Mouse (Mus musculus): Measurements from ENCODE around the gene Hectd1. TPM values are rescaled to one million over a fixed set of nuclear protein-coding genes. Genes with fewer than 3 reads are reported as not detected.
A peak's percentile ranks its signal among the peaks of the same experiment; 100 is the strongest.

Gene Hectd1
- 87.4 and 132 TPM in 2 replicates for total RNA-seq (2014; fragmentation: Nextera tagmentation)
- 186 and 187 TPM in 2 replicates for total RNA-seq (2017)

- peak; percentile 84 for ATAC-seq (replicated peaks; ENCODE audit: low FRiP score, low TSS enrichment, poor library complexity, severe bottlenecking)
Observed at GRCm38 (mm10) chr12:51829290-51830076, at the start of gene Hectd1. Hectd1 (minus strand) TSS chr12:51829536.

GRCm38 (mm10) chr12:51871446-51872144 lies 42.3 kb upstream of the Hectd1 start:
- ATAC-seq (replicated peaks; ENCODE audit: low FRiP score, low TSS enrichment, poor library complexity, severe bottlenecking), result peak; percentile 69

DNA sequence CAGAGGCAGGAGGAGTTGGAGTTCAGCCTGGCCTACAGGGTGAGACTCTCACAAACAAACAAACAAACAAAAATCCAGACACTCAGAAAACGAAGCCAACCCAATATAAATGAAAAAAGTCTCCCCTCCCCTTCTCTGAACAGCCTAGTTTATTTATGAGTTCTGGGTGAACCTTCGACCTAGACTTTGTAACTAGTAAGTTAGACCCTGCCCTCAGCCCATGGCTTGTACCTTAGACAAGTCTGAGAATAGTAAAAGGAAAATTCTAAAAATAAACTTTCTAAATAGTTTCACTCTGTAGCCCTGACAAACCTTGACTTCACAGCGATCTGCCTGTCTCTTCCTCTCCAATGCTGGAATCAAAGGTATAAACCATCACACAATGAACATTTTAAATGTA lies 40.2 kb upstream of the Hectd1 start:
- ATAC-seq (replicated peaks; ENCODE audit: low FRiP score, low TSS enrichment, poor library complexity, severe bottlenecking), result no peak

DNA sequence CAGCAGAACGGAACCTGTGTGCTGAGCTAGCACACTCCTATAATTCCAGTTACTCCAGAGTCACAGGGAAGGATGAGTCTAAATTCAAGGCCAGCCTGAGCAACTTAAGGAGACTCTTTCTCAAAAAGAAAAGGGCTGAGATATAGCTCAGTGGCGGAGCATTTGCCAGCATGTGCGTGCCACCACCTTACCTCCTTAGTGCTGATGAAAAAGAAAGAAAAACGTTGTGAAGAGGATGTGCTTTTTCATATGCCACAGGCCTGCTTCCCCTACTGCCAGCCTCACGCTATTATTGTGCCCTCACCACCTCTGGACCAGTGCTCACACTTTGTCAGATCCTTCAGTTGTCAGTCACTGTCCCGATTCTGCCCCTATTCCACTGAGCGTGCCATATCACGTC lies 37.7 kb upstream of the Hectd1 start:
- no peak for ATAC-seq (replicated peaks; ENCODE audit: low FRiP score, low TSS enrichment, poor library complexity, severe bottlenecking)

DNA sequence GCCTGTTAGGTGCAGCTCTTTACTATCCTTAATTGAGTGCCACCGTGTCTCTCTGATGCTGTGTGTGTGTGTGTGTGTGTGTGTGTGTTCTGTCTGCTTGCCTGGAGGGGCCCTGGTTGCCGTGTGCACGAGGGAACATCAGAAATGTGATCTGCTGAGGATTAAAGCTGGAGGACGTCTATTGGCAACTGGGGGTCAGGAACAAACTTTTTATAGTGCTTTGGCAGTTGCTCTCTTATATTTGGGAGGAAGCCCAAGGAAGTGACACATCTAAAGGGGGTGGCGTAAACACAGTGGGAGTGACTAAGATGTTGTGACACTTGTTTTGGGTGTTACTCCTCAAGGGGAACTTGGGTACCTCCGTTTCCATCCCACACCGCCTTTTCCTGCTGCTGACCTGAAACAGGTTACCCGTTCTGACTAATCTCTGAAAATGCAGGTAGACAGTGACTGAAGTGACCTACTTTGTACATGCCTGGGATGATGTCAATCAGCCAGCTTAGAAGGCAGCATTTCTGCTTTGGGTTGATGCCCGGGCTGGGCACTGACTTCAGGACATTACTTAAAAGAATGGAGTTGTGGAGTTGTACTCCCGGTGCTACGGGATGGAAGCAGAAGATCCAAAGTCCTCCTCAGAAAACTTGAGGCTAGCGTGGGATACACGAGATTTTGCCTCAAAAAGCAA lies 37.0 kb upstream of the Hectd1 start:
- ATAC-seq (replicated peaks; ENCODE audit: low FRiP score, low TSS enrichment, poor library complexity, severe bottlenecking), result peak; percentile 51

DNA sequence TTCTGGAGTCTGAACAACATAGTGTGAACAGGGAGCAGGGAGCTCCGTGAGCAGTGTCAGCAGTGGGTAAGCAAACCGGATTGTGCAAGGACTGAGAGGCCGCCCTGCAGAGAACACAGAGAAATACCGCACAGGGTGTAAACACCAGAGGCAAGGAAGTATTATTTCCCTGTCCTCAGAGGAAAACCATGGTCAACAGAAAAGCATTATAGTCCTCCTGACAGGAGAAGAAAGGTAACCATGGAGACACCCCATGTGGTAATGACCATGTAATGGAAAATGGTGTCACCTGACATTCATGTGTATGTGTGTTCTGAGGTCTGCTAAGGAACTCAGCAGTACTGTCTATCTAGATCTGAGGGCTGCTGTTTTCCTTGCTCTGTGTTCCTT lies 36.4 kb upstream of the Hectd1 start:
- peak; percentile 85 for ATAC-seq (replicated peaks; ENCODE audit: low FRiP score, low TSS enrichment, poor library complexity, severe bottlenecking)

DNA sequence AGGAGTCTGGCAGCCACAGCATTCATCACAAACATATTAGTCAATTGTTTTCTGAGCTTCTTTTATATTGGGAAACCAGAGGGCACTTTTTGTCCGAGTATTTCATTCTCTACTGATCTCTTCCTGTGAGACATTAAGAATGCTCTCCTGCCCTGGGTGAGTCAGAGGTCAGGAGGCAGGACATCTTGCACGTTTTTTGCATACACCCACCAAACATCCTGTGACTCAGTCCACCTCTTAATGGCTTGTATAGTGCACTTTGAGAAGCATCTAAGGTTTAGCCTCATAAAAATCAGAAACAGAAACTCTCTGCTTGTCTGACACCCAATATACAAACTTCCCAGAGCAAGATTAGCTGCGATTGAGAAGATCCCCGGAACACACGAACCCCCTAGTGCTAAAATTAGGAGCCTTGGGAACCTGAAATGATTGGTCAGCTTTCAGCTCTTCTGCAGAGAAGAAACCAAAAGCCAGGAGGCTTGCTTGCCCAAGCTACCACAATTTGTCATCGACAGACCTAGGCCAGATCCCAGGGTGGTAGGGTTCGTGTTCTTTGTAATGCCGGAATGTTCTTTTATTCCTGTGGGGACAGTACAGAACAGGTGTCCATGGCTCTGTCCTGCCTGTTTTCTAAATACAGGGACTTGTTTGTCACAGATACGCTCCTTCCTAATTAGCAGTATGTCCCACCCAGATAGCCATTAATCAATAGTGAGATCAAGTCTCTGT lies 35.9 kb upstream of the Hectd1 start:
- ATAC-seq (replicated peaks; ENCODE audit: low FRiP score, low TSS enrichment, poor library complexity, severe bottlenecking), result peak; percentile 2; the same call in 1 of the 2 replicates

GRCm38 (mm10) chr12:51863116-51864002 lies 34.0 kb upstream of the Hectd1 start:
- no peak for ATAC-seq (replicated peaks; ENCODE audit: low FRiP score, low TSS enrichment, poor library complexity, severe bottlenecking)

- no peak for ATAC-seq (replicated peaks; ENCODE audit: low FRiP score, low TSS enrichment, poor library complexity, severe bottlenecking)
Observed at GRCm38 (mm10) chr12:51858134-51859028, 29.0 kb upstream of the Hectd1 start.

GRCm38 (mm10) chr12:51856768-51857295 lies 27.5 kb upstream of the Hectd1 start:
- peak; percentile 78 for ATAC-seq (replicated peaks; ENCODE audit: low FRiP score, low TSS enrichment, poor library complexity, severe bottlenecking)

DNA sequence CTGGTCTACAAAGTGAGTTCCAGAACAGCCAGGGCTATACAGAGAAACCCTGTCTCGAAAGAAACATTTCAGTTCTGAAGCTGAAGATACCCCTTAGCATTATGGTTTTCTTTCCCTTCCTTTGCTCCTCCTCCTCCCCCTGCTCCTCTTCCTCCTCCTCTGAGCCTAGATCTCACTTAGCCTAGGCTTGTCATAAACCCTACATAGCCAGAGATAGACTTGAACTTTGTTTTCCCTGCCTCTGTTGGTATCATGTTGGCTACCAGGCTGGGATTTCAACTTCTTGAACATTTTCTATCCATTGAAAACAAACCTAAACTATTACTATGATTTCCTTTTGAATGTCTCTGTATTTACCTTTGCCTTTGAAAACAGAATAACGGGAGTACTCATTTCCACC lies 26.5 kb upstream of the Hectd1 start:
- no peak for ATAC-seq (replicated peaks; ENCODE audit: low FRiP score, low TSS enrichment, poor library complexity, severe bottlenecking)

GRCm38 (mm10) chr12:51855453-51855852 lies 26.1 kb upstream of the Hectd1 start:
- ATAC-seq (replicated peaks; ENCODE audit: low FRiP score, low TSS enrichment, poor library complexity, severe bottlenecking), result peak; percentile 41

GRCm38 (mm10) chr12:51851617-51852016 lies 22.3 kb upstream of the Hectd1 start:
- peak; percentile 50 for ATAC-seq (replicated peaks; ENCODE audit: low FRiP score, low TSS enrichment, poor library complexity, severe bottlenecking)

GRCm38 (mm10) chr12:51851155-51851554 lies 21.8 kb upstream of the Hectd1 start:
- peak; percentile 31 for ATAC-seq (replicated peaks; ENCODE audit: low FRiP score, low TSS enrichment, poor library complexity, severe bottlenecking)

DNA sequence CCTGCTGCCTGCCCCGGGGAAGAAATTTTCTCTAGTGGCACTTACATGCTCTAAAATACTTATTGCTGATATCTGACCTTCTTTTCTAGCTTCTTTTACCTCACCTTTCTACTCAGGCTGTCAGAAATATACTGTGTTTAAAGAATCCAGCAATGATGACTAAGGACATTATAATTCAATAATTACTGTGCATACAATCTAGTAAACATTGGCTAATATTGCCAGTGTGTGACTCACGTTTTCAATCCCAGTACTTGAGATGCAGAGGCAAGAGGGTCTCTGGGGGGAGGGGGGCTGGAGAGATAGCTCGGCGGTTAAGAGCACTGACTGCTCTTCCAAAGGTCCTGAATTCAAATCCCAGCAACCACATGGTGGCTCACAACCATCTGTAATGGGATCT lies 21.0 kb upstream of the Hectd1 start:
- ATAC-seq (replicated peaks; ENCODE audit: low FRiP score, low TSS enrichment, poor library complexity, severe bottlenecking), result no peak

- ATAC-seq (replicated peaks; ENCODE audit: low FRiP score, low TSS enrichment, poor library complexity, severe bottlenecking), result peak; percentile 67
Observed at GRCm38 (mm10) chr12:51849902-51850301, 20.6 kb upstream of the Hectd1 start.

DNA sequence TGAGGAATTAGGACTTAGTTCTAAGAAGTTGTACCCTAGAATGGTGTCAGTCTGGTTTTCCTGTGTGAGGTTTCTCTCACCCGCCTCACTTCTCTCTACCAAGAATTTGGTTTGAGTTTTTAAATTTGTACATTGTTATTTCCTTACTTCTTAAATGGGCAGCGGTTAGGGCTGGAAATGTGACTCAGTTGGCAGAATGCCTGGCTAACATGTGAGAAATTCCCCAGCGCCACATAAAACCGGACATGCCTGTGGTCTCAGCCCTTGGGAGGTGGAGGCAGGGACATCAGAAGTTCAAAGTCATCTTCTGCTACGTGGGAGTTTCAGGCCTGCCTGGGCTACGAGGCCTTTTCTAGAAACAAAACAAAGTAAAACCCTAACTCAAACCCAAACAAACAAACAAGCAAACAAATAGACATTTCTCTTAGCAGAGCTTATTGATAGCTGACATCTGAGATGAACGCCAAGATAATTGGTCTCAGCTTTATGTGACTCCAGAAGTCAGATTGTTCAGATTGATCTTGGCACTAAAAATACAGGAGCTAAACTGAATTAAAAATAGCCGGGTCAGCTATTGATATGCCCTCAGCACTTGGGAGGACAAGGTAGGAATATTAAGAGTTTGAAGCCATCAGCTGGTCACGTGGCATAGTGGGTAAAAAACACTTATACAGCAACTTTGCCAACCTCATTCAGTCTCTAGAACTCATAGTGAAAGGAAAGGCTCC lies 18.8 kb upstream of the Hectd1 start:
- ATAC-seq (replicated peaks; ENCODE audit: low FRiP score, low TSS enrichment, poor library complexity, severe bottlenecking), result no peak
